Mouse (Mus musculus) thymus, postnatal 25 days (tissue): ENCODE results near the gene Pik3ca.

Experiments used
- DNase-seq: peaks from one replicate; pipeline ENCODE4 v3.0.0; 2022

Pik3ca gene

DNA sequence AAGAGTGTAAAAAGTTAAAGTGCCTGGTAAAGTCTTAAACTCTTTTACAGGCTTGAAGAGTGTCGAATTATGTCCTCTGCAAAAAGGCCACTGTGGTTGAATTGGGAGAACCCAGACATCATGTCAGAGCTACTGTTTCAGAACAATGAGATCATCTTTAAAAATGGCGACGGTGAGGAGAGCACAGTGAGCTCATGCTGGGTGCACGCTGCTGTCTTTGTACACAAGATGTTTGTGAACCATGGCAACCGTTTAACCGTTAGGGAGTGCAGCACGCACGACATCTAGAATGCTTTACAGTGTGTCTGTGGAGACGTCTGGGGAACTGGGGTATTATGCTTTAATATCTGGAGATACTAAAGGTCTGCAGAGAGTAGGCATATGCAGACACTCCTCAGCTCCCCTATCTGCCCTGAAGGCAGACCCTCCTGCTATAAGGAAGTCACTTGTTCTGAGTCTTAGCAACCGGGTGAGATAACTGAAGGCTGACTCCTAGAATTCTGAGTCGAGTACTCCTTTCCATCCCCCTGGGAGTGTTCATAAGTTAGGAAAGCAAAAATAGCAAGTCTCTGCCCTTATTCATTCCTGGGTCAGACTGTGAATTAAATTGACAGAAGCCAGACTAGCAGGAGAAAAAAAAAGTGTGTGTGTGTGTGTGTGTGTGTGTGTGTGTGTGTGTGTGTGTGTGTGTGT is 57.0 kb downstream of the Pik3ca start:
- DNase-seq = no peak

GRCm38 (mm10) chr3:32459777-32460176 is 62.3 kb downstream of the Pik3ca start:
- peak; percentile 35 for DNase-seq

DNA sequence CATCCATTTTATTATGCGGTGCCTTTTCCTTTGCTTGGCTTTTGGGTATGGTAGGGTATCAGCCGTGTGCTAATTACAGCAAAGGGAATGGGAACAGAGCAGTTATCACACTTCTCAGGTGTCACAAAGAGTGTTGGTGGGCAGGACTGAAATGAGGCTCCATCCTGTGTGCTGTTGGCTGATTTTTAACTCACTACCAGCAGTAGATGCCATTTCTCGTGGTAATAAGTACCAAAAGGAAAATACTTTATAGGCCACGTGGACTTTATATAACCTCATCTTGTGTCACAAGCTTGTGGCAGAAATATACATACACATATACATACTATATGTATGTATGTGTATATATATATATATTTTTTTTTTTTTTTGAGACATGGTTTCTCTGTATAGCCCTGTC is 69.8 kb downstream of the Pik3ca start:
- DNase-seq = no peak

DNA sequence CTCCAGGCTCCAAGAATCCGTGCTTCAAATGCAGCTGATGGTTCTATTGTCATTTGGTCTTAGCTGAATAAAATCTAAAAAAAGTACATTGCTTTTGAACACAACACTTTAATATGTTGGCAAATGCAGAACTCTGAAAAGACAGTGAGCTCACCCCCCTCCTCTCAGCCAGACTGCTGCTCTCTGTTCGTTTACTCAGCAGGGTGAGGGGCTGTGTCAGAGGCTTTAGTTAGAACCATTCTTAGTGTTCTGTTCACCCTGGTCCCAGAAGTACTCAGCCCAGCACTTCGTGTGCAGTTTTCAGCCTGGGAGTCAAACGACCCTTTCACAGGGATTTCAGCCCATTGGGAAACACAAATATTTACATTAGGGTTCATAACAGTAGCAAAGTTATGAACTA is 70.9 kb downstream of the Pik3ca start:
- no peak for DNase-seq

DNA sequence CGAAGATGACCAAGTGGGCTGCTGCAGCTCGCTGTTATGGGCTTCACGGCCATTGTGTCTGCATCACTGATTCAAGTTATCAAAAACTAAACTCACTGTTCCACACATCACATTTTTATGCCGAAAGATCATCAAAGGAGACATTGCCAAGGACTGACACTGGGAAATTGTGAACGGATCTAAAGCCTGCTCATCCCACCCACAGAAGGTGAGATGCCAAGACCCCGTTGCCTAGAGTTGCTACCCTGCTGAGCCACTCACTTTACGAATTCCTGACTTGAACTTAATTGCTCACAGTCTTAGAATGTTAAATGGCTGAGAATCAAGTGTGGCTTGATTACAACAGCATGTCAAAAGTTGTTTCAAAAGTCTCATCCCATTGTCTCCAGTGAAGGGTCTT is 73.0 kb downstream of the Pik3ca start:
- DNase-seq = no peak

GRCm38 (mm10) chr3:32471098-32471497 is 73.6 kb downstream of the Pik3ca start:
- DNase-seq = no peak

GRCm38 (mm10) chr3:32472191-32472900 is 74.9 kb downstream of the Pik3ca start:
- no peak for DNase-seq

- DNase-seq = no peak
These were observed 75.7 kb downstream of the Pik3ca start for GRCm38 (mm10) chr3:32473184-32473583.

- no peak for DNase-seq
These were observed 82.5 kb downstream of the Pik3ca start for GRCm38 (mm10) chr3:32479961-32480360.

DNA sequence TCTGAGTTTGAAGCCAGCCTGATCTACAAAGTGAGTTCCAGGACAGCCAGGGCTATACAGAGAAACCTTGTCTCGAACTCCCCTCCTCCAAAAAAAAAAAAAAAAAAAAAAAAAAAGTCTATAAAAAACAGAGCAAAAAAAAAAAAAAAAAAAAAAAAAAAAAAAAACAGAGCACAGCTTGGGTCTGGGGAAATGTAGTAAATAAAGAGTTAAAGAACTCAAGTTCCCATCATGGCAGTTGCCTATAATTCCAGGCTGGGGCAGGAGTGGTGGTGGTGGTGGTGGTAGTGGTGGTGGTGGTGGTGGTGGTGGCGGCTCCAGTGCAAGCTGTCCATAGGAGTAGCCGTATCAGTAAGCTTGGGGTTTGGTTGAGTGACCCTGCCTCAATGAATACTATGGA is 85.6 kb downstream of the Pik3ca start:
- no peak for DNase-seq

- DNase-seq = no peak
These were observed 89.1 kb downstream of the Pik3ca start for GRCm38 (mm10) chr3:32486543-32486942.

- DNase-seq = no peak
These were observed 90.7 kb downstream of the Pik3ca start for GRCm38 (mm10) chr3:32488172-32488571.

DNA sequence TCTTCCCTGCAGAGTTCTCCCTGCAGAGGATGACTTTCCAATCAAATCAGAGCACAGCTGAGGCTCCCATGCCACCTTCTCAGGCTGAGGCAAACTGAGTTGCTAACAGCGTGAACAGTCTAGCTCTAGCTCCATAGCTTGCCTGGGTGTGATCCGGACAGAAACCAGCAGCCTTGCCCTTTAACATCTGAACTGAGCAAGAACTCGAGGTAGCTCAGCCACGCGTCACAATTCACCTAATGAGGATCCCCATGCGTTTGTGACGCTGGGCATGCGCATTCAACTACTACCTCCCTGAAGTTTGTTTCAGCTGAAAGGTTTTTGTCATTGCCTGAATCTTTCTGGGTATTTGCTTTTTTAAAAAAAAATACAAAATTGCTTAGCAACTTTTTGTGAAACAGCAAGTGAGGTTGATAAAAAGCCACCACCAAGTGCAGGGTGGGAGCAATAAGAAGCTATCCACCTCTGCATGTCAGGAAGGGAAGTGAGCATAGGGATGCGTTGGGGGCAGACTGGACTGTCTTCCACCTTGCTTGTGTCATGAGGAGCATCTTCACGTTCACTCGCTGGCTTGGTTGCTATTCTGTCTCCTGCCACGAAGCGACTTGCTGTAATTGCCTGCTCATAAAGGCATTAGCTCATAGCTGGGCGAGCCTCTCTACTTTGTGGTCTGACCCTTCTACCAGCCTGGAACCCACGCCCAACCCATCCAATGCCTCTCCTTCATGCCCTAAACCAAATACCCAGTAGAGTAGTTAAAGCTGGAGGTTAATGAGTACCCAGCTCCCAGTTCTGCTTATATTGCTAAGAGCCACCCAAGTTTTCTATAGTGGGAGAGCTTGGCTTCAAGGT is 92.8 kb downstream of the Pik3ca start:
- DNase-seq = no peak

DNA sequence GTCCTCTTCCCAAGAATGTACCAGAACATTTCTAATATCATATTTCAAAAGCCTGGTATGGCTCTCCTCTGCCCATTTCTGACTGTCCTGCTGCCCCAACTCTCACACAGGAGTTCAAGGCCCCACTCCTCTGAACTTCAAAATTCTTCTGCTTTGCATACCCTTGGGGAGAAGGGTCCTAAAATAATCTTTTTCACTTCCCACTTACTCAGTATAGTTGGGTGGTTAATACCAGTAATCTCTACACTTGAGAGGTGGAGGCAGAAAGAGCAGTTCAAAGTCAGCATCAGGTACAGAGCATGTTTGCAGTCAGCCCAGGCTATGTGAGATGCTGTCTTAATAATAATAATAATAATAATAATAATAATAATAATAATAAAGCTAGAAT is 93.5 kb downstream of the Pik3ca start:
- no peak for DNase-seq

DNA sequence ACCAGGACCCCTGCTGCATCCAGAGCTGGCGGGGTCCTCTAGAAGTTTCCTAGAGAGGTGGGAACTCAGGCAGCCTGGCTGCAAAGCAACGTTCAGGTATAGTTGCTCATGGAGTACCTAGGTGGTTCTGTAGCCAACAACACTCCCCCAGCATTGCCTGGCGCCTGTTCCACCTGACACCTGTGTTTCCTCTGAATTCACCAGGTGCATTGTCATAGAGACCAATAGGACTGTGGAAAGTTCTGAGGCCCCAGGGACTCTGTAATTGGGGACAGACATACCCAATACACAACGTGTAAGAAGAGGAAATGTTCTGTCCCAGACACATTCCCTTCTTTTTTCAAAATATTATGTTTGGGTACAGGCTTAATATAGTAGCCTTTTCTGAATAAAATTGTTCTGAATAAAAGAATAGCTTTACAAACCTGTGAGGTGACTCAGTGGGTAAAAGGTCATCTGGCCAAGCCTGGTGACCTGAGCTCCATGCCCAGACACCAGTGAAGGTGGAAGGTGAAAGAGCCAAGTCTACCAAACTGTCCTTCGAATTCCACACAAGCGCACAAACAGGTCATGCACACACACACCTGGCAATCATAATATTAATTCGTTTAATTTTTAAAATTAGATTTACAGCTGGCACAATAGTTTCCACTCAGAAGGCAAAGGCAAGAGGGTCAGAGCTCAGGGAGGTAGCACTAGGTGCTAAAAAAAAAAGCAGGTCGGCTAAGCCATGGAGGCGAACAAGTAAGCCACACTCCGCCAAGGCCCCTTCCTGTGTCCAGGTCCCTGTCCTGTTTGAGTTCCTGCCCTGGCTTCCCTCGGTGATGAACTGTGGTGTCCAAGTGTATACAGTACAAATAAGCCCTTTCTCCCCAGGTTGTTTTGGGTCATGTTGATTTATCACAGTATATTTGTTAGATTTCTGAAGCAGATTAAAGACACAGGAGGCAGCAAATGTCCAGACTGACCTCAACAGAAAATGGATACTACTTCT is 94.9 kb downstream of the Pik3ca start, which contains the start of gene Kcnmb3:
Kcnmb3 (minus strand) TSS at position 135 of the 994 bp plus-strand sequence.
- no peak for DNase-seq

- peak; percentile 35 for DNase-seq
These were observed 97.1 kb downstream of the Pik3ca start for GRCm38 (mm10) chr3:32494387-32495087.

DNA sequence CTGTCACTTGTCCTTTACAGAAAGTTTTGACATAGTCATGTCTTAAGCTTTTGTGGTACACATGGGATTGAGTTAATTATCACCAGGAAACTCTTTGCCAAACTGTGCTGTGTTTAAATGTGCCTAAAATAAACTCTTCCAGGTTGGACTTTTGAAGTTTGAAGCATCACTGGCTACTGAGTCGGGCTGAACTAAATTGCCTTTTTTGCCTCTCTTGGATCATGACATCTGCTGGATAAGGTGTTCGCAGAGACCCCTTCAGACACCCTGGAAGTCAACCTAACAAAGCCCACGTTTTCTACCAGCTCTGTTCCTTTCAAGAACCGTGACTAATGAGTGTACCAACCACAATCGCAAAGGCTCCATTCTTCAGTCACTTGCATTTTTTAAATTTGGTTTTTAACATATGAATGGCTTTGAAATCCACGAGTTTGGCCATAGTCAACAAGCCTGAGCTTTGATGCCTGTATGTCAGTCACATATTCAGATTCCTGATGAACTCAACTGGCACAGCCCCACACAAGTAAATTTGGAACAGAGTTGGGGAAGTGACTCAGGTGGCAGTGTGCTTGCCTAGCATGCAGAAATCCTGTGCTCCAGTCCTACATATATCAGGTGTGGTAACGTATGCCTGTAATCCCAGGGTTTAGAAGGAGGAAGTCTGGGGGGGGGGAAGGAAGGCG is 97.8 kb downstream of the Pik3ca start:
- no peak for DNase-seq

DNA sequence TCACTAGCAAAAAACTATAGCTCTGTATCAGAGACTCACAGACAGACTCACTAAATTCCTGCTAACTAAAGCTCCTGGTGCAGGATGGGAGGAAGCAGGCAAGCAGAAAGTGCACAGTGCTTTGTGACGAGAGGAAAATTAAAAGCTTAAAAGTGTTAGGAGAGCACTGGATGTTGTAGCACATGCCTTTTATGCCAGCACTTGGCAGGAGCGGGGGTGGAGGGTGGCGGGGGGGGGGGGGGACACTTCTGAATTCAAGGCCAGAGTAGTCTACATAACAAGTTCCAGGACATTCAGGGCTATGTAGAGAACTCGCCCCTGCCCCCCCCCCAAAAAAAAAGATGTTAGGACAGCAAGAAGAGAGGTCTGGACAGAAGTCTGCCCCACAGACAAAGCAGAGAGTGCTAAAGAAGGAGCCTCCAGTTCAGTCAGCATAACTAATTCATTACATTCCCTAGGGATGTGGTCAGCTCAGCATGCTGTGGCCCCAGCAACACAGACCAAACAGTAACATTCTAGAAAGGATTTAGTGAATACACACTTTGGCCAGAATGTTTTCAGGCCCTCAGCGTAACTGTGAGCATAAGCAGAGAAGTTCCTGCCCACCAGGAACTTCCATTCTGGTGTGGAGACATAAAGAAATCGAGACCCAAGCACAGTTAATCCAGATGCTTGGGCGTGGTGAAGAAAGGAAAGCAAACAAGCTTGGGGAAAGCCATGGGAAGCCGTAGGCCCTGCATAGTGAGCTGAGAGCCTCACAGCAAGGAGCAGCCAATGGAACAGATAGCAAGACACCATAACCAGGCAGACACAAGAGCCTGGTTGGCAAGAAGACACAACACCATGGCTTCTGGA is 98.6 kb downstream of the Pik3ca start:
- DNase-seq = no peak

DNA sequence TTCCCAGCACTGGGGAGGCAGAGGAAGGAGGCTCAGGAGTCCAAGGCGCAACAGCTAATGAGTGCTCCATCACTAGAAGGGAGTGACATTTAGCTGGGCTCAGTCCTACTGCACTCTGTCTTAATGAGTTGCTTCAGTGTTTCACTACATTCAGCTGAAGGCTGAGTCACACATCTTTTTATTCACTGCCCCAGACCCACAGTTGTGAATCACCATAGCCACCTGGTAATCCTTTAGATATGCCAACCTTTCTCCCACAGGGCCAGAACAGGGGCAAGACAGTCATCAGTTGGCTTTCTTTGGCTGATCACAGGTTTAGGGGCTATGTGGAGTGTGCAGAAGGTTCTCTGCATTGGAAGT is 99.2 kb downstream of the Pik3ca start:
- no peak for DNase-seq

DNA sequence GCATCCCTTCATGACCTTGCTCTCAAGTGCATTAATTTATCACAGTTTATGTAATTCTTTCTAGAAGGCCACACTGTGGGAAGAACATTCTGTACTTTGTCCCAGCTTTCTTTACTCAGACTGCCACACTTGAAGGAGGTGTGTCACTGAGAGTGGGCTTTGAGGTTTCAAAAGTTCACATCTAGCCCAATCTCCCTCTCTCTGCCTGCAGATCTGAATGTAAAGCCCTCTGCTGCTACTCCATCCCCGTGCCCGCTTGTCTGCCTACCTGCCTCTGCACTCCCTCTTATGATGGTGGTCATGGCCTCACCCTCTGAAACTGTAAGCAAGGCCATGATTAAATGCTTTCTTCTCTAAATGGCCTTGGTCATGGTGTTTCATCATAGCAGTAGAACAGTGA is 102.9 kb downstream of the Pik3ca start:
- no peak for DNase-seq
